Mouse (Mus musculus): ENCODE measurements around the gene Hes5.

Hes5 gene

GRCm38 (mm10) chr4:154956604-154957003 is 4.1 kb upstream of the Hes5 start:
- no peak for TF ChIP-seq GATA4 (IDR thresholded peaks at IDR 0.05; ENCODE audit: insufficient replicate concordance, low read length)

- no peak for TF ChIP-seq GATA4 (IDR thresholded peaks at IDR 0.05; ENCODE audit: insufficient replicate concordance, low read length)
Observed at GRCm38 (mm10) chr4:154957289-154957993, 3.3 kb upstream of the Hes5 start.

- no peak for TF ChIP-seq GATA4 (IDR thresholded peaks at IDR 0.05; ENCODE audit: insufficient replicate concordance, low read length)
Observed at GRCm38 (mm10) chr4:154958171-154958570, 2.6 kb upstream of the Hes5 start.

GRCm38 (mm10) chr4:154958621-154959020 is 2.1 kb upstream of the Hes5 start:
- TF ChIP-seq GATA4 (IDR thresholded peaks at IDR 0.05; ENCODE audit: insufficient replicate concordance, low read length), result no peak

GRCm38 (mm10) chr4:154960021-154960689 is 568 bp upstream of the Hes5 start:
- TF ChIP-seq GATA4 (IDR thresholded peaks at IDR 0.05; ENCODE audit: insufficient replicate concordance, low read length), result no peak

GRCm38 (mm10) chr4:154961226-154961738 is 559 bp downstream of the Hes5 start:
- no peak for TF ChIP-seq GATA4 (IDR thresholded peaks at IDR 0.05; ENCODE audit: insufficient replicate concordance, low read length)

GRCm38 (mm10) chr4:154961911-154962310 is 1.2 kb downstream of the Hes5 start:
- TF ChIP-seq GATA4 (IDR thresholded peaks at IDR 0.05; ENCODE audit: insufficient replicate concordance, low read length), result no peak

- no peak for TF ChIP-seq GATA4 (IDR thresholded peaks at IDR 0.05; ENCODE audit: insufficient replicate concordance, low read length)
Observed at GRCm38 (mm10) chr4:154962683-154963082, 2.0 kb downstream of the Hes5 start.

GRCm38 (mm10) chr4:154963190-154963836 is 2.6 kb downstream of the Hes5 start:
- TF ChIP-seq GATA4 (IDR thresholded peaks at IDR 0.05; ENCODE audit: insufficient replicate concordance, low read length), result no peak

- TF ChIP-seq GATA4 (IDR thresholded peaks at IDR 0.05; ENCODE audit: insufficient replicate concordance, low read length), result no peak
Observed at GRCm38 (mm10) chr4:154963901-154964580, 3.3 kb downstream of the Hes5 start, which contains the start of gene Pank4. Gene Pank4, plus strand, starts transcription at chr4:154964123.

GRCm38 (mm10) chr4:154964581-154965235 is 4.0 kb downstream of the Hes5 start:
- TF ChIP-seq GATA4 (IDR thresholded peaks at IDR 0.05; ENCODE audit: insufficient replicate concordance, low read length), result no peak

- TF ChIP-seq GATA4 (IDR thresholded peaks at IDR 0.05; ENCODE audit: insufficient replicate concordance, low read length), result no peak
Observed at GRCm38 (mm10) chr4:154965856-154966255, 5.1 kb downstream of the Hes5 start.

GRCm38 (mm10) chr4:154967173-154967572 is 6.5 kb downstream of the Hes5 start:
- no peak for TF ChIP-seq GATA4 (IDR thresholded peaks at IDR 0.05; ENCODE audit: insufficient replicate concordance, low read length)

- TF ChIP-seq GATA4 (IDR thresholded peaks at IDR 0.05; ENCODE audit: insufficient replicate concordance, low read length), result no peak
Observed at GRCm38 (mm10) chr4:154972546-154972945, 11.8 kb downstream of the Hes5 start.

- no peak for TF ChIP-seq GATA4 (IDR thresholded peaks at IDR 0.05; ENCODE audit: insufficient replicate concordance, low read length)
Observed at GRCm38 (mm10) chr4:154974163-154974611, 13.5 kb downstream of the Hes5 start.

All from liver, adult (tissue).